Mouse (Mus musculus): ENCODE measurements around the gene Rbfox1. TPM values are rescaled to one million over a fixed set of nuclear protein-coding genes. Genes with fewer than 3 reads are reported as not detected.

The Rbfox1 gene
- polyA plus RNA-seq, 1 experiment from 2014 or later: 3.3 TPM

GRCm38 (mm10) chr16:6882683-6883430 is 997.7 kb downstream of the Rbfox1 start:
- H3K9ac ChIP-seq (ENCODE audit: low read depth, low read length): no peak overlapping the region
- TF ChIP-seq CTCF (IDR thresholded peaks at IDR 0.05; ENCODE audit: low read depth): no peak
- no peaks in the 10 kb centered on the region for H3K27me3 ChIP-seq (ENCODE audit: insufficient read depth, low read length)
- WGBS: 28% methylated on average over 12 of the region's 12 CpGs
- no peak for ATAC-seq (replicated peaks; ENCODE audit: low FRiP score, low read depth)
- H3K4me1 ChIP-seq (replicated peaks; ENCODE audit: insufficient read depth, low read length): no peaks in the 10 kb centered on the region
- no peaks in the 10 kb centered on the region for H3K9me3 ChIP-seq (replicated peaks; ENCODE audit: low read length)
- no peaks in the 10 kb centered on the region for H3K36me3 ChIP-seq (ENCODE audit: insufficient read depth, low read length)
- H3K4me2 ChIP-seq (ENCODE audit: low read length): no peak overlapping the region; the same call in 1 of the 2 replicates
- no peak overlapping the region for H3K27ac ChIP-seq
- DNase-seq (ENCODE audit: low spot score): no peak
- H3K4me3 ChIP-seq (replicated peaks; ENCODE audit: low read depth, low read length): no peak overlapping the region

DNA sequence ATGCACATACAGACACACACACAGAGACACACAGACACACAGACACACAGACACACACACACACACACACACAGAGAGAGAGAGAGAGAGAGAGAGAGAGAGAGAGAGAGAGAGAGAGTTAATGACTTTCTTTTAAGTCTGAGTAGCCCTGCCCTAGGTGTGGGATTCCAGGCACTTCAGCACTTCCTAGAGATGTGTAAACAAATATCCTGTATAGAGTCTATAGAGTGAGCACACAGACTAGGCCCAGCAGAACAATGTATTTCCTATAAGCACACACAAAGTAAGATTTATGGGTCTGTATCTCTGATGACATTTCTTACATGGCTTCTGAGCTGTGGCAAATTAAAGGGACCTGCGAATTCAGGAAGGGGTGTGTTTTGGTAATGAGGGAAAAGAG is 998.6 kb downstream of the Rbfox1 start:
- ATAC-seq (replicated peaks; ENCODE audit: low FRiP score, low read depth) (no peak), DNase-seq (ENCODE audit: low spot score) (no peak)
- H3K4me2 ChIP-seq (ENCODE audit: low read length): no peak overlapping the region
- H3K4me3 ChIP-seq (replicated peaks; ENCODE audit: low read depth, low read length): no peak overlapping the region
- H3K4me1 ChIP-seq (replicated peaks; ENCODE audit: insufficient read depth, low read length): no peaks in the 10 kb centered on the region
- no peak overlapping the region for H3K9ac ChIP-seq (ENCODE audit: low read depth, low read length)
- no peaks in the 10 kb centered on the region for H3K36me3 ChIP-seq (ENCODE audit: insufficient read depth, low read length)
- H3K9me3 ChIP-seq (replicated peaks; ENCODE audit: low read length): no peaks in the 10 kb centered on the region
- WGBS: 31% methylated on average over 1 of the region's 1 CpGs
- H3K27ac ChIP-seq: no peak overlapping the region
- H3K27me3 ChIP-seq (ENCODE audit: insufficient read depth, low read length): no peaks in the 10 kb centered on the region
- TF ChIP-seq CTCF (IDR thresholded peaks at IDR 0.05; ENCODE audit: low read depth): no peak

- H3K4me3 ChIP-seq (replicated peaks; ENCODE audit: low read depth, low read length): no peak overlapping the region
- DNase-seq (ENCODE audit: low spot score) (no peak), ATAC-seq (replicated peaks; ENCODE audit: low FRiP score, low read depth) (no peak)
- H3K27ac ChIP-seq: no peak overlapping the region
- no peaks in the 10 kb centered on the region for H3K27me3 ChIP-seq (ENCODE audit: insufficient read depth, low read length)
- H3K4me2 ChIP-seq (ENCODE audit: low read length): no peak overlapping the region
- H3K36me3 ChIP-seq (ENCODE audit: insufficient read depth, low read length): no peaks in the 10 kb centered on the region
- H3K9ac ChIP-seq (ENCODE audit: low read depth, low read length): no peak overlapping the region
- H3K4me1 ChIP-seq (replicated peaks; ENCODE audit: insufficient read depth, low read length): no peaks in the 10 kb centered on the region
- no peak for TF ChIP-seq CTCF (IDR thresholded peaks at IDR 0.05; ENCODE audit: low read depth)
- no peaks in the 10 kb centered on the region for H3K9me3 ChIP-seq (replicated peaks; ENCODE audit: low read length)
- WGBS: 80% methylated on average over 3 of the region's 3 CpGs
These were observed 1000.5 kb downstream of the Rbfox1 start for GRCm38 (mm10) chr16:6885617-6886016.

- ATAC-seq (replicated peaks; ENCODE audit: low FRiP score, low read depth) (peak; percentile 77), DNase-seq (ENCODE audit: low spot score) (peak; percentile 85)
- no peaks in the 10 kb centered on the region for H3K9me3 ChIP-seq (replicated peaks; ENCODE audit: low read length)
- no peak overlapping the region for H3K27ac ChIP-seq
- H3K4me3 ChIP-seq (replicated peaks; ENCODE audit: low read depth, low read length): no peak overlapping the region
- no peaks in the 10 kb centered on the region for H3K27me3 ChIP-seq (ENCODE audit: insufficient read depth, low read length)
- TF ChIP-seq CTCF (IDR thresholded peaks at IDR 0.05; ENCODE audit: low read depth): no peak
- H3K4me2 ChIP-seq (ENCODE audit: low read length): no peak overlapping the region
- no peaks in the 10 kb centered on the region for H3K4me1 ChIP-seq (replicated peaks; ENCODE audit: insufficient read depth, low read length)
- no peaks in the 10 kb centered on the region for H3K36me3 ChIP-seq (ENCODE audit: insufficient read depth, low read length)
- no peak overlapping the region for H3K9ac ChIP-seq (ENCODE audit: low read depth, low read length)
- 5% methylated on average over 4 of the region's 4 CpGs for WGBS
These were observed 1004.1 kb downstream of the Rbfox1 start for GRCm38 (mm10) chr16:6889221-6889620.

DNA sequence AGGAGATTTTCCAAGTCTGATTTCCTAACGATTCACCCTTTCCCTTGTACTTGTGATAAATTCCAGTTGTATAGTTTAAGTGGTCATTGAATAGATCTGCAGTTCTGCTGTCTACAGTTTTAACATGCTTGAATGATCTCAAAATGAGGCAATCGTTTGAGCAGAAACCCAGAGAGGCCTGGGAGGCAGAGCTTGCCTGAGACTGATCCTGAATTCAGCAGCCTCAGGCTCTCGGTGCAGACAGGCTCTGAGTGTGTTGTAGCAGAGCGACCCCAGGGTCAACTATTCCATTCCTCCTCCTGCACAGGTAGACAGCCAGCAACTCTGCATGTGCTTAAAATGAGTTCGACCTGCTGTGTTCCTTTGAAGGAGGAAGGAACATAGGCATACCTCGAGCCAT is 1012.6 kb downstream of the Rbfox1 start:
- Histone ChIP-seq H3K4me2 (ENCODE audit: low read length) (no peak overlapping the region), H3K9ac (ENCODE audit: low read depth, low read length) (no peak overlapping the region), H3K27me3 (ENCODE audit: insufficient read depth, low read length) (no peaks in the 10 kb centered on the region), H3K9me3 (replicated peaks; ENCODE audit: low read length) (no peaks in the 10 kb centered on the region), H3K36me3 (ENCODE audit: insufficient read depth, low read length) (no peaks in the 10 kb centered on the region), H3K27ac (no peak overlapping the region), H3K4me3 (replicated peaks; ENCODE audit: low read depth, low read length) (no peak overlapping the region), H3K4me1 (replicated peaks; ENCODE audit: insufficient read depth, low read length) (no peaks in the 10 kb centered on the region)
- TF ChIP-seq CTCF (IDR thresholded peaks at IDR 0.05; ENCODE audit: low read depth): no peak
- ATAC-seq (replicated peaks; ENCODE audit: low FRiP score, low read depth) (no peak), DNase-seq (ENCODE audit: low spot score) (no peak)
- 36% methylated on average over 6 of the region's 6 CpGs for WGBS

DNA sequence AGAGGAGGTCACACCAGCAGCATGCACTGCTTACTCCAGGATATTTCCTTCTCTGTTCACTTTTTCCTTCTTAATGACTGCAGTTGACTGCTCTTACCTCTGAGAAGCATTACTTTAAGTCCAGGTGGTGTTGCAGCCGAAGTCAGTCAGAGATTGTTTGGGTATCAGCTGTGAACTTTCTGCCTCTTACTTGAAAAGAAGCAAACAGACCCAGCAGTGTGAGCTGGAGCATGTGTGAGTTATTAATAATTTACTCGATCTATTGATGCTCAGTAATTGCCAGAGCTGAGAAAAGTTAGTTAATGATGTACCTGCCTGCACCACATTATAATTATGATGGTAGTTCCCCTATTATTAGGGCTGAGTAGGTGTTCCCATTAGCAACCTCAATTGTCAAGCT is 1014.9 kb downstream of the Rbfox1 start:
- Histone ChIP-seq H3K9ac (ENCODE audit: low read depth, low read length) (no peak overlapping the region), H3K27me3 (ENCODE audit: insufficient read depth, low read length) (no peaks in the 10 kb centered on the region), H3K4me2 (ENCODE audit: low read length) (no peak overlapping the region), H3K36me3 (ENCODE audit: insufficient read depth, low read length) (no peaks in the 10 kb centered on the region), H3K4me3 (replicated peaks; ENCODE audit: low read depth, low read length) (no peak overlapping the region), H3K27ac (no peak overlapping the region), H3K9me3 (replicated peaks; ENCODE audit: low read length) (no peaks in the 10 kb centered on the region), H3K4me1 (replicated peaks; ENCODE audit: insufficient read depth, low read length) (no peaks in the 10 kb centered on the region)
- no peak for ATAC-seq (replicated peaks; ENCODE audit: low FRiP score, low read depth)
- 49% methylated on average over 2 of the region's 2 CpGs for WGBS
- no peak for TF ChIP-seq CTCF (IDR thresholded peaks at IDR 0.05; ENCODE audit: low read depth)
- no peak for DNase-seq (ENCODE audit: low spot score)

GRCm38 (mm10) chr16:6904984-6905383 is 1019.8 kb downstream of the Rbfox1 start:
- Histone ChIP-seq H3K36me3 (ENCODE audit: insufficient read depth, low read length) (no peaks in the 10 kb centered on the region), H3K27me3 (ENCODE audit: insufficient read depth, low read length) (no peaks in the 10 kb centered on the region), H3K4me2 (ENCODE audit: low read length) (no peak overlapping the region), H3K27ac (no peak overlapping the region), H3K4me3 (replicated peaks; ENCODE audit: low read depth, low read length) (no peak overlapping the region), H3K9me3 (replicated peaks; ENCODE audit: low read length) (no peaks in the 10 kb centered on the region), H3K9ac (ENCODE audit: low read depth, low read length) (no peak overlapping the region), H3K4me1 (replicated peaks; ENCODE audit: insufficient read depth, low read length) (no peaks in the 10 kb centered on the region)
- ATAC-seq (replicated peaks; ENCODE audit: low FRiP score, low read depth) (no peak), DNase-seq (ENCODE audit: low spot score) (no peak)
- TF ChIP-seq CTCF (IDR thresholded peaks at IDR 0.05; ENCODE audit: low read depth): no peak
- 67% methylated on average over 4 of the region's 4 CpGs for WGBS

Measured in kidney, postnatal 0 days (tissue).